Mouse (Mus musculus): ENCODE results near the gene Fgf11. TPM values are rescaled to one million over a fixed set of nuclear protein-coding genes. Genes with fewer than 3 reads are reported as not detected.

Fgf11 gene
- total RNA-seq, 4 experiments from 2014 or later = 2.5 to 5.8 (median 4.0) TPM

- DNase-seq (ENCODE audit: low spot score in 2 of 2) = no peak
Measured at GRCm38 (mm10) chr11:69757303-69758089, 44.2 kb downstream of the Fgf11 start.

- no peak for DNase-seq (ENCODE audit: low spot score in 2 of 2)
Measured at GRCm38 (mm10) chr11:69754701-69755100, 47.0 kb downstream of the Fgf11 start.

GRCm38 (mm10) chr11:69754233-69754632, 47.4 kb downstream of the Fgf11 start:
- no peak for DNase-seq (ENCODE audit: low spot score in 2 of 2)

GRCm38 (mm10) chr11:69752686-69753085, 49.0 kb downstream of the Fgf11 start:
- DNase-seq (ENCODE audit: low spot score in 2 of 2) = no peak

- no peak for DNase-seq (ENCODE audit: low spot score in 2 of 2)
Measured at GRCm38 (mm10) chr11:69751635-69752034, 50.0 kb downstream of the Fgf11 start.

Other genes starting within 250 kb of the Fgf11 start
- gene Efnb3, start 241.7 kb downstream of the Fgf11 start, total RNA-seq (2022) = under 1 TPM; 0.31 to 0.46 (median 0.35) TPM
- gene Wrap53, start 221.6 kb downstream of the Fgf11 start, total RNA-seq (2022) = 1 to 10 TPM; 3.3 to 4.4 (median 3.7) TPM
- gene Trp53, start 221.5 kb downstream of the Fgf11 start, total RNA-seq (2022) = 10 to 100 TPM; 12.6 to 17.2 (median 13.8) TPM
- gene Atp1b2, start 195.9 kb downstream of the Fgf11 start, total RNA-seq (2022) = 100 to 1,000 TPM; 333 to 372 (median 353) TPM
- not detected for gene Shbg, start 184.0 kb downstream of the Fgf11 start, total RNA-seq (2022)
- gene Sat2, start 179.8 kb downstream of the Fgf11 start, total RNA-seq (2022) = 1 to 10 TPM; 1.4 to 3.8 (median 2.7) TPM
- gene Fxr2, start 168.9 kb downstream of the Fgf11 start, total RNA-seq (2022) = 100 to 1,000 TPM; 104 to 114 (median 108) TPM
- not detected for gene Sox15, start 146.5 kb downstream of the Fgf11 start, total RNA-seq (2022)
- gene Mpdu1, start 139.2 kb downstream of the Fgf11 start, total RNA-seq (2022) = 1 to 10 TPM; 7.3 to 8.8 (median 8.3) TPM
- gene Cd68, start 135.7 kb downstream of the Fgf11 start, total RNA-seq (2022) = 1 to 10 TPM in 3 of 4 experiments, under 1 TPM in 1; 0.73 to 3.7 (median 1.4) TPM
- gene Eif4a1, start 129.4 kb downstream of the Fgf11 start, total RNA-seq (2022) = 100 to 1,000 TPM in 1 of 4 experiments, 10 to 100 TPM in 3; 81.9 to 109 (median 91.5) TPM
- 10 to 100 TPM; 25.7 to 29.4 (median 28.3) TPM for gene Senp3, start 119.8 kb downstream of the Fgf11 start, total RNA-seq (2022)
- gene Tnfsf13, start 116.1 kb downstream of the Fgf11 start, total RNA-seq (2022) = under 1 TPM in 3 of 4 experiments, not detected in 1; 0.48 to 0.56 (median 0.54) TPM
- gene Tnfsf12, start 106.0 kb downstream of the Fgf11 start, total RNA-seq (2022) = 1 to 10 TPM; 6.0 to 9.0 (median 7.1) TPM
- gene Tnfsfm13, start 105.8 kb downstream of the Fgf11 start, total RNA-seq (2022) = 1 to 10 TPM; 1.3 to 1.7 (median 1.6) TPM
- gene Polr2a, start 43.2 kb downstream of the Fgf11 start, total RNA-seq (2022) = 10 to 100 TPM; 27.8 to 38.4 (median 35.3) TPM
- not detected for gene Slc35g3, start 39.9 kb downstream of the Fgf11 start, total RNA-seq (2022)
- 10 to 100 TPM; 35.6 to 40.3 (median 38.5) TPM for gene Zbtb4, start 35.9 kb downstream of the Fgf11 start, total RNA-seq (2022)
- gene Chrnb1, start 5.9 kb downstream of the Fgf11 start, total RNA-seq (2022) = 10 to 100 TPM; 25.2 to 33.8 (median 28.9) TPM
- gene Tmem102, start 3.8 kb upstream of the Fgf11 start, total RNA-seq (2022) = under 1 TPM; 0.17 to 0.31 (median 0.24) TPM
- not detected for gene Gm39566, start 13.4 kb upstream of the Fgf11 start, total RNA-seq (2022)
- not detected for gene Spem2, start 16.6 kb upstream of the Fgf11 start, total RNA-seq (2022)
- gene Spem1, start 20.3 kb upstream of the Fgf11 start, total RNA-seq (2022) = not detected
- gene Nlgn2, start 35.9 kb upstream of the Fgf11 start, total RNA-seq (2022) = 1 to 10 TPM; 1.3 to 2.4 (median 1.7) TPM
- gene Tmem256, start 36.7 kb upstream of the Fgf11 start, total RNA-seq (2022) = 100 to 1,000 TPM; 143 to 214 (median 181) TPM
- 10 to 100 TPM in 2 of 4 experiments, 1 to 10 TPM in 2; 8.7 to 10.6 (median 9.4) TPM for gene Plscr3, start 44.5 kb upstream of the Fgf11 start, total RNA-seq (2022)
- under 1 TPM in 1 of 4 experiments, not detected in 3; 0.31 TPM for gene Tnk1, start 56.9 kb upstream of the Fgf11 start, total RNA-seq (2022)
- gene Tmem95, start 76.2 kb upstream of the Fgf11 start, total RNA-seq (2022) = not detected
- gene Kctd11, start 79.5 kb upstream of the Fgf11 start, total RNA-seq (2022) = 1 to 10 TPM in 2 of 4 experiments, under 1 TPM in 2; 0.97 to 1.3 (median 1.1) TPM
- gene Acap1, start 93.7 kb upstream of the Fgf11 start, total RNA-seq (2022) = under 1 TPM in 3 of 4 experiments, not detected in 1; 0.15 to 0.21 (median 0.19) TPM
- 1 to 10 TPM in 1 of 4 experiments, under 1 TPM in 3; 0.22 to 1.1 (median 0.57) TPM for gene 2810408A11Rik, start 99.1 kb upstream of the Fgf11 start, total RNA-seq (2022)
- gene Neurl4, start 99.2 kb upstream of the Fgf11 start, total RNA-seq (2022) = 10 to 100 TPM; 21.6 to 31.3 (median 25.5) TPM
- gene Gps2, start 112.0 kb upstream of the Fgf11 start, total RNA-seq (2022) = 10 to 100 TPM; 38.6 to 53.2 (median 50.3) TPM
- 100 to 1,000 TPM; 443 to 477 (median 467) TPM for gene Eif5a, start 120.1 kb upstream of the Fgf11 start, total RNA-seq (2022)
- gene Ybx2, start 133.9 kb upstream of the Fgf11 start, total RNA-seq (2022) = 10 to 100 TPM in 1 of 4 experiments, 1 to 10 TPM in 3; 8.5 to 11.4 (median 9.2) TPM
- 100 to 1,000 TPM; 397 to 490 (median 424) TPM for gene Slc2a4, start 146.3 kb upstream of the Fgf11 start, total RNA-seq (2022)
- gene Cldn7, start 162.9 kb upstream of the Fgf11 start, total RNA-seq (2022) = not detected
- gene Ctdnep1, start 179.3 kb upstream of the Fgf11 start, total RNA-seq (2022) = 100 to 1,000 TPM; 266 to 308 (median 283) TPM
- 10 to 100 TPM; 38.8 to 40.8 (median 39.4) TPM for gene Elp5, start 180.7 kb upstream of the Fgf11 start, total RNA-seq (2022)
- gene Gabarap, start 189.3 kb upstream of the Fgf11 start, total RNA-seq (2022) = 100 to 1,000 TPM; 186 to 216 (median 214) TPM
- gene Phf23, start 193.9 kb upstream of the Fgf11 start, total RNA-seq (2022) = 10 to 100 TPM; 20.5 to 28.5 (median 23.0) TPM
- 1 to 10 TPM; 3.8 to 5.2 (median 4.5) TPM for gene Dvl2, start 198.7 kb upstream of the Fgf11 start, total RNA-seq (2022)
- 100 to 1,000 TPM; 288 to 338 (median 299) TPM for gene Acadvl, start 213.6 kb upstream of the Fgf11 start, total RNA-seq (2022)
- gene Dlg4, start 215.1 kb upstream of the Fgf11 start, total RNA-seq (2022) = 1 to 10 TPM; 3.3 to 6.9 (median 4.2) TPM

All from gastrocnemius, adult 8-10 months (tissue).